Mouse (Mus musculus): ENCODE results near the gene Bax.
"Not testable (repeated sequence)": the region's sequence is repeated elsewhere in the genome, so short reads cannot be mapped to it uniquely, and the experiment has no call there.

Gene Bax

GRCm38 (mm10) chr7:45466283-45467089 is at the start of gene Bax:
Gene Bax, minus strand, starts transcription at chr7:45466898.
- peak; percentile 96 for DNase-seq (ENCODE audit: low spot score in 2 of 2)

DNA sequence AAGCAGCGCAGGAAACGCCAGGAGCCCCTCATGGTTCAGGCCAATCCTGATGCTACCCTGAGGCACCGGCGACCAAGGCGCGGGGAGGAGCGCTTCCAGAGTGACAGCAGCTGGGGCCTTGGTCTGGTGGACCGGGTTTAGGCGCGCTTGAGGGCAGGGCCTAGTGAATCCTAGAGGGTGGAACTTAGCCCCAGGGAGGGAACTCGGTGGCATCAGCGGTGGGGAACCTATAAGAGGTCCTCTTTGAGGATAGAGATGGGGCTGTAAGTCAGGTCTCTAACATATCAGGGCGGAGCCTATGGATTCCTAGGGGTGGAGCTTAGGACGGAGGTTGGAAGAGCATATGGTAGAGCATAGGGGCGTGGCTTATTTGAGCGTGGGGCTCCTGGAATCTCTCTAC is 48.7 kb upstream of the Bax start:
- DNase-seq (ENCODE audit: low spot score in 2 of 2), result no peak

GRCm38 (mm10) chr7:45514411-45514810 is 47.7 kb upstream of the Bax start:
- DNase-seq (ENCODE audit: low spot score in 2 of 2), result no peak

DNA sequence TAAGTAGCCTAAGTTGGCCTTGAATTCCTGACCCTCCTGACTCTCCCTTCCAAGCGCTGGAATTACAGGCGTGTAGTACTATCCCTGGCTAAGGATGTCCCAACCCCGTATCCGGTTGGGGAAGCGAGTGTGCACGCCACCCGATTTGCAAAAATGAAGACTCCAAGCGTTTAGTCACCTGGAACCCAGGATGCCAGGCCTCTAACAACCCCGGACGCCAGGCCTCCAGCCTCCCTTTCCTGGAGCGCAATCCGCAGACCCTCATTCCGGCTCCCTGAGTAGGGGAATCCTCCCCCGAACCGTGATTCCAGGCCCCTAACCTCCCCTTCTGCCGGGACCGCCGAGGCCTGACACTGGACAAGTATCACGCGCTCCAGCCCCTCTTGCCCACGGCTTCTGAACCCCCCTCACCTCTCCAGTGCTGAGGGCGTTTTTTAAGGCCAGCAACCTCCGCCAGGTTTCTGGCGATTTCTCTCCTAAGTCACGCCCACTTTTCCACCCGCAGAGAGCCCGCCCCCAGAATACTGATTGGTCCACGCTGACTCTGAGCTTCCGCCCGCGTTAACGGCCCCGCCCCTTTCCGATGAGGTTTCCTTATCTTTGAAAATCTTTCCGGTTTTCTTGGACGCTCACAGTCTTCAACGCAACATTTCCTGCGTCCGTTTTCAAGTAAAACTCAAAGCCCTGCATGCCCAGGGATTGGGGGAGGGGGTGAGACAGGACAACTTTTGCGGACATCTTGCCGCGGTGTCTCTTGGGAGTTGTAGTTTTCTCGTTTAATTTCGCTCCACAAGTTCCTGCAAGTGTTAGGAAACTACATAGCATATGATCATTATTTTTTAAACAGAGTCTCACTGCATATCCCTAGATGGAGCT is 43.5 kb upstream of the Bax start, which contains the start of gene Nucb1:
Nucb1 (minus strand) TSS at position 495 of the 876 bp plus-strand sequence.
- DNase-seq (ENCODE audit: low spot score in 2 of 2), result peak; percentile 83 to 89

GRCm38 (mm10) chr7:45509181-45509882 is 42.6 kb upstream of the Bax start:
- no peak for DNase-seq (ENCODE audit: low spot score in 2 of 2)

DNA sequence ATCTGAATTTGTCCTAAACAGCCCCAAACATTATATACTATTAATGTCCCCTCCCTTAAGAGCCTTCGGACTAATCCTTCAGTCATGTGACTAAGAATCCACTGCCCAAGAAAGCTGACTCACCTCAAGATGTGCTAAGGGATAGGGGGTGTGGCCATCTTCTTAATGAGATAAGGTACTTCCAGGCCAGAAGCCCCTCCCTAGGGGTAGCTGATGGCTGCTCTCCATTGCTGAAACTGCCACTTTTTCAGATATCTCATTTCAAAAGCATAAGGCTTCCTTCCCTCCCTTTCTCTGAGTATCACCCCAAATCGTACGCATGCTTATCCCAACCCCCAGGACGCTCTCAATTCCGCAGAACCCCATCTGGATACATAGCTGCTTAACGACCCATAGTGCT is 41.9 kb upstream of the Bax start:
- DNase-seq (ENCODE audit: low spot score in 2 of 2), result no peak

DNA sequence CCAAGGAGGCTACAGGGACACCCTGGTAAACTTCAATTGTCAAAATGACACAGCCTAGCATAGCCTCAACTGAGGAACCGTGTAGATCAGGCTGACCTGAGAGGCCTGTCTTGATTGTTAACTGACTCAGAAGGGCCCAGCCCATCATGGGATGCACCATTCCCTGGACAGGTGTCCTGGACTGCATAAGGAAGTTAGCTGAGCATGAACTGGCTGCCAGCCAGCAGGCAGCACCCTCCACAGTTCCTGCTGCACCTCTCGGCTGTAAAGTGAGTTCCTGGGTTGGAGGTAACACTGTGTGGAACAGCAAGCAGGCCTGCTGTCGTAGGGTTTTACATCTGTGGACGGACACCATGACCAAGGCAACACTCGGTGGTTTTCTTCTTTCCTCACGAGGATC is 40.9 kb upstream of the Bax start:
- no peak for DNase-seq (ENCODE audit: low spot score in 2 of 2)

DNA sequence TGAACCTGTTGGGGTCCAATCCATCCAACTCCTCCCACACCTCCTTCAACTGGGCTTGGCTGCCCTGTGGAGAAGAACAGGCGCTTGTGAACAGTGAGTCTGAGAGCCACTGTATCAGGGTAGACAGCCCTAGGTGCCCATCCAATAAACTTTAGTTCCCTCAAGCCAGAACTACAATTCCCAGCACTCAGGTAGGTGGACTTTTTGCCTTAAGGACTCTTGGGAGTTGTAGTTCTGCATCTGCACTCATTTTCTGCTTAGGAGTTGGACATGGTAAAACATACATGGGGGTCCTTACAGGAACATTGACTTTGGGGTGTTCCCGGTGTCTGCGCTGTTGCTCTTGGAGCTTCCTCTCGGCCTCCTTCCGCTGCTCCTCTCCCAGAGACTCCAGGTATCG is 31.7 kb upstream of the Bax start:
- no peak for DNase-seq (ENCODE audit: low spot score in 2 of 2)

DNA sequence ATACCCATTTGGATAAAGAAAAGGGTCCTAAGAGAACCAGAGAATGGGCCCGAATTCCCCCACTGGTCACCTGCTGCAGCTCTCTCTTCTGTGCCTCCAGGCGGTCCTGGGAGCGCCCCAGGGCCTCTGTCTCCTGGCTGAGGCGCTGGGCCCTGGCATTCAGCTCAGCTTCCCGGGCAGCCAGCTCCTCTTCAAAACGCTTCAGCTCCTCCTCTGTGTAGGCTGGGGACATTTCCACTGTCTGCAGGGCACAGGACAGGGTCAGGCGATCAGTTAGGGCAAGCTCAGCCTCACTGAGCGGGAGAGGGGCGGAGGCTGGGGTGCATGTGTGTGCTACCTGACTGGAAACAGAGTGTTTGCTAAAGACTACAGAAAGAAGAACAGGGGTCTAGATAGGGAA is 27.9 kb upstream of the Bax start:
- no peak for DNase-seq (ENCODE audit: low spot score in 2 of 2)

GRCm38 (mm10) chr7:45492951-45493350 is 26.3 kb upstream of the Bax start:
- DNase-seq (ENCODE audit: low spot score in 2 of 2), result no peak

- DNase-seq (ENCODE audit: low spot score in 2 of 2), result no peak
Observed at GRCm38 (mm10) chr7:45492225-45492844, 25.6 kb upstream of the Bax start.

DNA sequence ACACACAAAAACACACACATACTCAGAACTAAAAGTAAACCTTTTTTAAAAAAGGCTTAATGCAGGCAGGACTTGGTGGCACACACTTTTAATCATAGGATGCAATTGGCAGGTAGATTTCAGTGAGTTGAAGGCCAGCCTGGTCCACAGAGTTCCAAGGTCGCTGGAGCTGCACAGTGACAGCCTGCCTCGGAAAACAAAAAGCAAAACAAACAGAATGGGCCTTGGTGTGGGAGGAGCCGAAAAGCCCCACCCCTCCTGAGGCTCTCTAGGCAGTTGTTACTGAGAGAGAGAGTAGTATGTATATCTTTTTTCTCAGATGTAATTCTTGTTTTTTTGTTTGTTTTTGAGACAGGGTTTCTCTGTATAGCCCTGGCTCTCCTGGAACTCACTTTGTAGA is 24.6 kb upstream of the Bax start:
- no peak for DNase-seq (ENCODE audit: low spot score in 2 of 2)

GRCm38 (mm10) chr7:45490822-45491221 is 24.1 kb upstream of the Bax start:
- DNase-seq (ENCODE audit: low spot score in 2 of 2), result no peak

DNA sequence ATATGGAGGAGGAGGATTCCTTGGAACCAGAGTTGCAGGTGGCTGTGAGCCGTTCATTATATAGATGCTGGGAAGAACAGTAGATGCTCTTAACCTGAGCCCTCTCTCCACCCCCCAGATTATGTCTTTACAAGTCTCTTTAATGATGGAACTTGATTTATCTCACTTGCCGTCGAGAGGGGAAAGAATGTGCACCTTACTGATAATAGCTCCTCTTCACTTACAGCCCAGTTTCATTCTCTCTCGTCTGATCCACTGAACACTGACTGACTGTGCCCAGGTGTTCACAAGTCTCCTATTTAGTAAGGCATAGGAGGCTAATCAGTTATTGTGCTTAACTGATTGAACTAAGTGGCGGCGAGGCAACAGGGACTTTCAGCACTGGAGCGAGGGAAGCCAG is 22.9 kb upstream of the Bax start:
- DNase-seq (ENCODE audit: low spot score in 2 of 2), result no peak

- no peak for DNase-seq (ENCODE audit: low spot score in 2 of 2)
Observed at GRCm38 (mm10) chr7:45488293-45489204, 21.9 kb upstream of the Bax start, which contains the start of gene Dhdh. Gene Dhdh, minus strand, starts transcription at chr7:45488805.

- no peak for DNase-seq (ENCODE audit: low spot score in 2 of 2)
Observed at GRCm38 (mm10) chr7:45487861-45488292, 21.2 kb upstream of the Bax start.

- no peak for DNase-seq (ENCODE audit: low spot score in 2 of 2)
Observed at GRCm38 (mm10) chr7:45486761-45487415, 20.2 kb upstream of the Bax start, which contains the start of gene Gm45808. Gene Gm45808, minus strand, starts transcription at chr7:45486811.

- no peak for DNase-seq (ENCODE audit: low spot score in 2 of 2)
Observed at GRCm38 (mm10) chr7:45486158-45486557, 19.5 kb upstream of the Bax start.

GRCm38 (mm10) chr7:45484985-45485384 is 18.3 kb upstream of the Bax start:
- DNase-seq (ENCODE audit: low spot score in 2 of 2), result not testable (repeated sequence)

GRCm38 (mm10) chr7:45482166-45482565 is 15.5 kb upstream of the Bax start:
- no peak for DNase-seq (ENCODE audit: low spot score in 2 of 2)

Measured in frontal cortex, postnatal 10 days (tissue).